Mouse (Mus musculus): Measurements from ENCODE around the gene Syde1.
A peak's percentile ranks its signal among the peaks of the same experiment; 100 is the strongest.
"Not testable (repeated sequence)": the region's sequence is repeated elsewhere in the genome, so short reads cannot be mapped to it uniquely, and the experiment has no call there.

The Syde1 gene

DNA sequence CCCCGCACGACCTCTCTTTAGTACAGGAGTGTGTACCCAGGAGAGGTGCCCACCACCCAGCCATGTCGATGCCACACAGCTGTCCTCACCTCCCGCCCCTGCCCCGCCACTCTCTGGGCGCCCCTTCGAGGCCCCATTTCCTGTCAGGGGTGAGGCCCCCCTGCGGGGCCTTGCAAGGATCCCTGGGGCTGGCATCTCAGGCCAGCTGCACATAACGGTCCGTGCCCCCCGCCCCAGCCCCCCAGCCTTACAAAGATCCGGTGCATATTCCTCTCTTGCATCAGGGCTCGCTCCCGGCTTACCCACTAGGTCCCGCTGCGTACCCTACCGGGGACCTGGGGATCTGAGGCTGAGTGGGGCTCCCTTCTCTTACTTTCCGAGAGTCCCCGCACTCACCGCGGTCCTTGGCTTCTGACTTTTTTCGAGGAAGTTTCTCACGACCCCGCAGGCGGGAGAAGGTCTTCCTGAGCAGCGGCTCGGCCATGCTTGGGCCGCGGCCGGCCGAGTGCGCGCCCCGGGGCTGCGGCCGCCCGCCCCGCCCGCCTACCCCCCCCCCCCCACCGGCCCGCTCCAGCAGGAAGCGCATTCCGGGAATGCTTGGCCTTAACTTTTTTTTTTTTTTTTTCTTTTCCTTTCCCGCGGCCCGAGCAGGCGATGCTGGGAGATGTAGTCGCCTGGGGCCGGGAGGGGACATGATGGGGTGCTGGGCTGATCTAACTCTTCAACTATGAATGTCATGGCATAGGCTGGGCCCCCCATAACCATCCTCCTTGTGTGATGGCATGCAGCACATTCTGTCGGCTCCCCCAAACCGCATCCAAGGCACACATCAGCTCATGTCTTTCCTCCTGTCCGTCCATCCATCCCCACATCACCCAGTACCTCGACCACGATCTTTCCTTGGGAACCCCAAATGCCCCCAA lies at the start of gene Syde1:
TSS of gene Syde1 (minus strand) at position 559 of the 923 bp plus-strand sequence.
- DNase-seq (ENCODE audit: low read depth, low spot score) = peak; percentile 53

DNA sequence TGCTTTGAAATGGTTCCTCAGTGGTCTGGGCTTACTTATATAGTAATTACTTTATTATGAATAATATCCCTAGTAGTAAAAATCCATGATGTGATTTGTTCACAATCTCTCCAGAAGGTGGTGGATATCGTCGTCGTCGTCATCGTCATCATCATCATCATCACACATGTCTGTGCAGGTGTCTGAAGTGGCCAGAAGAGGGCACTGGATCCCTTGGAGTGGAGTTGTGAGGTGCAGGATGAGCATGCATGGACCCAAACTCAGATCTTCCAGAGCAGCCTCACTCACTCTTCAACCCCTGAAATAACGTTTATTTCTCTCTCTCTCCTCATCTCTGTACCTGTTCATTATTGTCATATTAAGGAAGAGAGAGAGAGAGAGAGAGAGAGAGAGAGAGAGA lies 40.5 kb upstream of the Syde1 start:
- peak; percentile 44 for DNase-seq (ENCODE audit: low read depth, low spot score)

DNA sequence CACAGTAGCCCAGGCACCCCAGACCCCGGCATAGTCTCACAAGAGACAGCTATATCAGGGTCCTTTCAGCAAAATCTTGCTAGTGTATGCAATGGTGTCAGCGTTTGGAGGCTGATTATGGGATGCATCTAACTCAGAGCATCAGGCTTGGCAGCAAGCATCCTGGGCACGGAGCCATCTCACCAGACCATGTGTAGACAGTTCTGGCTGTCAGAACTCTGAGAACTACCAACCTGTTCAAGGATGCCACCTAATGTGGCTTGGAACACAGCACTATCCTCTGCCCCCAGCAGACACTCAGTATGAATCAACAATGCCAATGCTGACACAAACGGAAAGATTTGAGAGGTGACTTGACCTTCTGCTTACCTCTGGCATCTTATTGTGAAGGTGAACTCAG lies 38.4 kb upstream of the Syde1 start:
- no peak for DNase-seq (ENCODE audit: low read depth, low spot score)

DNA sequence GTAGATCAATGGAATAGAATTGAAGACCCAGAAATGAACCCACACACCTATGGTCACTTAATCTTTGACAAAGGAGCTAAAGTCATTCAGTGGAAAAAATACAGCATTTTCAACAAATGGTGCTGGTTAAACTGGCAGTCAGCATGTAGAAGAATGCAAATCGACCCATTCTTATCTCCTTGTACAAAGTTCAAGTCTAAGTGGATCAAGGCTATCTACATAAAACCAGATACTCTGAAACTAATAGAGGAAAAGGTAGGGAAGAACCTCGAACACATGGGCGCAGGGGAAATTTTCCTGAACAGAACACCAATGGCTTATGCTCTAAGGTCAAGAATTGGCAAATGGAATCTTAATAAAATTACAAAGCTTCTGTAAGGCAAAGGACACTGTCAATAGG lies 31.4 kb upstream of the Syde1 start:
- not testable (repeated sequence) for DNase-seq (ENCODE audit: low read depth, low spot score)

DNA sequence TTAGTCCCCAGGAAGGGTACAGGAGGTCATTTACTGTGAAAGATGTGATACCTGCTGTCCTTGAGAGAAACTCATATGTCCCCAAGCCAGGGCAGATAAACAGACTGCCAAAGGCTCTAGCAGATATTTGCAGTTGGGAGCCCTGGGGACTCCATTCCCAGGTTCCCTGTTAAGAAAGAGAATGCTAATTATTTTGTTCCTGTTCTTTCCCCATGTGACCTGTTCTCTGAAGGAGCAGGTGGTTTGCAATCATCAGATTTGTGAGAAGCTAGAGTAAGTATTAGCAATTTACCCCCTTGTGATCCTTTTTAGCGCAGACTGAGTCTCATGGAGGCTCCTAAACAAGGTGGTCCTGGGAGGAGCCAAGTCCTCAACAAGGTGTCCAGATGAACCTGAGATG lies 26.2 kb upstream of the Syde1 start, which contains the start of gene Olfr1357:
TSS of gene Olfr1357 (minus strand) at position 101 of the 400 bp plus-strand sequence.
- DNase-seq (ENCODE audit: low read depth, low spot score) = no peak

DNA sequence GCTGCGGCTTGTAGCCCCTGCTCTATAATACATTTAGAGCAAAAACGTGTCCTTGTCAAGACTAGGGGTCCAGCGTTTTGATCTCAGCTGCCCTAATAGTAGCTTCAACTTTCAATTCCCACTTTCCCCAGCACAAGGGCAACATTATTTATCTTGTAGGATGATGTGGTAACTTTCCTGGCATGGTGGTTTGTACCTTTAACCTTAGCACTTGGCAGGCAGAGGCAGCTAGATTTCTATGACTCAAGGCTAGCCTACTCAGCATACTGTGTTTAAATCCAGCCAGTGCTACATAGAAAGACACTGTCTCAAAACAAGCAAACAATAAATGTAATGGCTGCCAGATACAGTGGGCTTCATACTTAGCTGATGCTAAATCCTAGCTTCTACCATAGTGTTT lies 15.8 kb upstream of the Syde1 start:
- DNase-seq (ENCODE audit: low read depth, low spot score) = no peak

DNA sequence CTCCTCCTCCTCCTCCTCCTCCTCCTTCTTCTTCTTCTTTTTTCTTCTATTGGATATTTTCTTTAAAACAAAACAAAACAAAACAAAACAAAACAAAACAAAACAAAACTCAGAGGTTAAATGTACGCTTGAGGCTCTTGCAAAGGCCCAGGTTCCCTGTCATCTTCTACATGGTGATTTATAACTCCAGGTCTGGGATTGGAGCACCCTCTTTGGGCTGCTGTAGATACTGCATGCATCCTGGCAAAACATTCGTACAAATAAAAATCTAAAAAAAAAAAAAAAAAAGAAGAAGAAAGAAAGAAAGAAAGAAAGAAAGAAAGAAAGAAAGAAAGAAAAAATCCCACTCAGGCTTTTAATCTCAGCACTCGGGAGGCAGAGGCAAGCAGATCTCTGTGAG lies 13.3 kb upstream of the Syde1 start:
- DNase-seq (ENCODE audit: low read depth, low spot score) = peak; percentile 32

GRCm38 (mm10) chr10:78599865-78600264 lies 8.1 kb upstream of the Syde1 start:
- no peak for DNase-seq (ENCODE audit: low read depth, low spot score)

DNA sequence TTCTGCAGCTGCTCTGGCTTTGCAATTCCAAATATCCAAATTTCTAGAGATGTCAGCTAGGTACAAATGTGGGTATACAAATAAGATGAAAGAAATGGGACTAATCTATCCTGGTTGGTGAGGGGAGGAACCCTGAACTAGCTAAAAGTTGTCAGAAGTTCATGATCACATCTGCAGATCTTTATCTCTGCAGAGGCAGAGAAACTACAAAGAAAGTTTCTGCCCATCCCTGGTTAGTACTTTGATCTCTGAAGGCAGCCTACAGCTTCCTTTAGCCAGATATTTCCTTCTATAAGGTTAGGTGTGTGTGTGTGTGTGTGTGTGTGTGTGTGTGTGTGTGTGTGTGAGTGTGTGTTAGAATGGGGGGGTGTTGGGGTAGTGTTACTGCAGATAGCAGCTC lies 2.8 kb upstream of the Syde1 start:
- no peak for DNase-seq (ENCODE audit: low read depth, low spot score)

DNA sequence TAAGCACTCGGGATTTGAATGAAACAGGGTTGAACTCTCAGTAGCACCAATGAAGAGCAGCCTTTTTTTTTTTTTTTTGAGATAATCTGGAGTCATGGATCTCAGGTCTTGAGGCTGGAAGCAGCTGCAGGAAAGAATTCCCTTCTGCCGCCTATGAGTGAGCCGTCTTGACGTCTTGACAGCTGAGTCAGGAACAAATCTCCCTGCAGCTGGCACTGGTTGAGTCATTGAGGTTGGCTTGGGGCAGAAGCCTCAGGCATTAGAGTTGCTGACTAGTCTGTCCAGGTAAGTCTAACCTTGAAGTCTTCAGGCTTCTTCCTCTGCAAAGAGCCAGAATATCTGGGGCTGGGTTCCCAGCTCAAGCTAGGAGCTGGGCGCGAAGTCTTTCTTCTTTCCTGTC lies 2.4 kb upstream of the Syde1 start:
- DNase-seq (ENCODE audit: low read depth, low spot score) = no peak

GRCm38 (mm10) chr10:78593736-78594135 lies 2.0 kb upstream of the Syde1 start:
- DNase-seq (ENCODE audit: low read depth, low spot score) = no peak

- no peak for DNase-seq (ENCODE audit: low read depth, low spot score)
Observed at GRCm38 (mm10) chr10:78592856-78593379, 1.2 kb upstream of the Syde1 start.

GRCm38 (mm10) chr10:78590744-78591143 lies 1.0 kb downstream of the Syde1 start:
- no peak for DNase-seq (ENCODE audit: low read depth, low spot score)

GRCm38 (mm10) chr10:78589901-78590300 lies 1.9 kb downstream of the Syde1 start:
- DNase-seq (ENCODE audit: low read depth, low spot score) = no peak

DNA sequence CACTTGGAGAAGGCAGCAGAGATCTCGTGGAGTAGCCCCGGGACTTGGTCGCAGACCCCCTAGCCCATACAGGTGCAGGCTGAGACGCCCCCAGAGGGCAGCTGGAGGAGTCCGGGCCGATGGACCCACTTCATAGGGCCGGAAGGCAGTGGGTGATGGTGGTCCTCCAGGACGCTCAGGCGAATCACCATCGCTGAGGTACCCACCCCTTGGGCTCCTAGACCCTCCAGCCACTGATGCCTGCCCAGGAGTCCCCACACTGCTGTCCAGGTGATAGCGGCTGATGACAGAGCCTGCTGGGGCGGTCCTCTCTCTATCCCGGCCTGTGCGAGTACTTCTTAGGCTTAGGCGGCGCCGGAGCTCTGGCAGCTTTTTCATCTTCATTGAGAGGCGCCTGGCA lies 2.5 kb downstream of the Syde1 start:
- DNase-seq (ENCODE audit: low read depth, low spot score) = no peak

DNA sequence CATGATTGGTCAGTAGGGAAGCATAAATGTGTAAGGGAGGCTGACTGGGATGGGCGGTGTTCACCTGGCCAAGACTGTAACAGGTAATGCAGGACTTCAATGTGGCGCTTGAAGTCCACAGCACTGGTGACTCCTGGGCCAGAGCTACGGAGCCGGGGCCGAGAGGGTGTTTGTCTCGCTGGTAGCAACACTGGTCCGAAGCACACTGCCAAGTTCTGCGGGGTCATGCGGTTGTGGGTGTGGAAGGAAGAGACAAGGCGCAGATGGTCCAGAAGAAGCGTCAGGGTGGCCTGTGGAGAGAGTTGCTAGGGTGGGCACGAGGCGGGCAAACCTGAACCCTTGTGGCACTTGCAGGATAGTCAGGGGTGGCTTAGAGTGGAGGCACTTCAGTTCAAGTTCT lies 5.7 kb downstream of the Syde1 start:
- no peak for DNase-seq (ENCODE audit: low read depth, low spot score)

- DNase-seq (ENCODE audit: low read depth, low spot score) = peak; percentile 10
Observed at GRCm38 (mm10) chr10:78585606-78586005, 6.2 kb downstream of the Syde1 start.

DNA sequence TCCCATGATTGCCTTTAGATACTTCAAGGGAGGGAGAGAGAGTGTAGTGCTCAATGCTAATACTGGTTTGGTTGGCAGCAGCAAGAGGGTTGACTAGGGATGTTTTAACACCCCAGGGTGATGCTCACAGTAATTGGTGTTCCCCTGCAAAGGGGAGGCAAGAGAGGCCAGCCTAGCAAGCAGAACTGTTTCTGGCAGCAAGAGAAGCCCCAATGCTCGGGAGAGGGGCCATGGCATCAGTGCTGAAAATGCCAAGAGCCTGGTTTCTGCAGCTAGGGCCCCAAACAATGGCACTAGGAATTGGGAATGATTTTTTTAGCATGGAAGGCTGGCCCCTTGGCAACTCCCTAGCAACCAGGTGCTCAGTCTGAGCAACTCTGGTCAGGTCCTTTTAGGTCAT lies 6.8 kb downstream of the Syde1 start:
- no peak for DNase-seq (ENCODE audit: low read depth, low spot score)

DNA sequence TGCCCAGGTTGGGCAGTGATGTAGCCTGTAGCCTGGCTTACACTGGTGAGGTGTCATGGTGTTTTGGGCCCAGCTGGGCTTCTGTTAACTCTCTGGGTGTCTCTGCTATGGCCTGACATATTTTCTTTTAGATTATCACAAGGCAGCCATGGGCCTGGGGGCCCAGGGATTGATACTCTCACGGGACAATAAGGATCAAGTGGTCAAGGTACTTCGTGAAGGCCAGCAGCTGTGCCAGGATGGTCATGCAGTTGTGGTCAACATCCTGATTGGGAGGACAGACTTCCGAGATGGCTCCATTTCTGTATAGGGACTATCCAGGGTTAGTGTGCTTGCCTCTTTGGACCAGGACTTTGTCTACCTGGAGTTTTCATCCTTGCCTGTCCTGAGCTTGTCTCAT lies 7.8 kb downstream of the Syde1 start:
- DNase-seq (ENCODE audit: low read depth, low spot score) = no peak

GRCm38 (mm10) chr10:78583347-78583746 lies 8.4 kb downstream of the Syde1 start:
- DNase-seq (ENCODE audit: low read depth, low spot score) = no peak

DNA sequence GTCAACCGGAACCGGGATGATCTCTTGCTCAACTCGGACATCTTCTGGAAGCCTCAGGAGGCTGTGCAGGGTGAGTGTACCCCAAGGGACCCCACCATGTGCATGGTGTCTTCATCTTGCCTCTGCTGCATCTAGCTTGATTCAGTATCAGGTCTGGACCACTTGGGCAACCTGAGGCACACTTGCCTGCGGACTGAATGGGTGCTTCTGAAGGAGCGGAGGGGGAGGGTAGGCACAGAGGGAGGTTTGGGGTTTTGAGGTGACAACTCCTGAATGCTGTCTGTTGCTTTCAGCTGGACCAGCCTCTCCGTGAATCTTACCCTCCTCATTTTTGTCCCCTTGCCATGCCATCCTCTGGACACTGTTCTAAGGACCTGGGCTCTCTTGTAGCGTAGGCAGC lies 10.6 kb downstream of the Syde1 start:
- DNase-seq (ENCODE audit: low read depth, low spot score) = no peak

- DNase-seq (ENCODE audit: low read depth, low spot score) = no peak
Observed at GRCm38 (mm10) chr10:78578204-78578603, 13.6 kb downstream of the Syde1 start.
